Comparison of ENCODE assay signal across 9 mouse cellular contexts in genomic region chr8:10964511-10965099, GRCm38 (mm10). TPM values are rescaled to one million over a fixed set of nuclear protein-coding genes. Genes with fewer than 3 reads are reported as not detected.
A peak's percentile ranks its signal among the peaks of the same experiment; 100 is the strongest.
DNase-seq lines count a peak whose midpoint lies in the region; ATAC-seq and TF ChIP-seq lines count a peak whose summit lies in the region.
"Had no signal": no experiment of that assay in that cellular context is flagged by ENCODE, and none has a peak within 500 bp of the region (broad histone marks: within the 10 kb centered on the region; RNA-seq: fewer than 3 reads in every experiment).

No protein-coding gene starts in this region.

- WGBS in liver, embryonic 16.5 days (ENCODE audit: insufficient replicate concordance) = 33% methylated on average over 10 of the region's 10 CpGs

- peaks cover 11% of the 10 kb centered on the region for H3K27me3 ChIP-seq in liver, embryonic 16.5 days (ENCODE audit: control insufficient read depth, insufficient read depth, low read depth, low read length)

- peak; percentile 83 for ATAC-seq in common myeloid progenitor, adult 5-6 weeks (replicated peaks; ENCODE audit: low read depth, poor library complexity, severe bottlenecking)
- no peak for ATAC-seq in liver, embryonic 16.5 days (ENCODE audit: low read depth)

- DNase-seq in gastrocnemius, adult 2 months = peak; percentile 49
- DNase-seq in gastrocnemius, adult 18-20 months (ENCODE audit: low spot score) = no peak
- no peak for DNase-seq in layer of hippocampus, adult 2 months (ENCODE audit: low spot score in 2 of 2)
- no peak for DNase-seq in layer of hippocampus, adult 9-10 months (ENCODE audit: low spot score)
- DNase-seq in adrenal gland, postnatal 36 days = no peak
- no peak for DNase-seq in thymus, postnatal 0 days (ENCODE audit: low spot score)
- DNase-seq: lung, adult 2 months had no signal

- H3K4me1 ChIP-seq in liver, embryonic 16.5 days (ENCODE audit: control insufficient read depth, low read depth, low read length) = peaks cover 10% of the 10 kb centered on the region

- peak overlapping the region; percentile 12; the same call in 1 of the 2 replicates for H3K9ac ChIP-seq in liver, embryonic 16.5 days (ENCODE audit: low read depth, low read length)

- H3K27ac ChIP-seq in gastrocnemius, adult 2 months = peak overlapping the region; percentile 66
- H3K27ac ChIP-seq in layer of hippocampus, adult 2 months = peak overlapping the region; percentile 70
- peak overlapping the region; percentile 76 for H3K27ac ChIP-seq in liver, embryonic 16.5 days (ENCODE audit: low read length)

- H3K9me3 ChIP-seq in liver, embryonic 16.5 days (replicated peaks; ENCODE audit: control insufficient read depth, low read length) = no peaks in the 10 kb centered on the region

- no peak for TF ChIP-seq CTCF in gastrocnemius, adult 2 months (IDR thresholded peaks at IDR 0.05)
- no peak for TF ChIP-seq CTCF in layer of hippocampus, adult 2 months (conservative IDR thresholded peaks at IDR 0.05)

- peak overlapping the region; percentile 15; the same call in 1 of the 2 replicates for H3K4me2 ChIP-seq in liver, embryonic 16.5 days (ENCODE audit: low read depth, low read length)

- H3K36me3 ChIP-seq in liver, embryonic 16.5 days (ENCODE audit: control insufficient read depth, insufficient read depth) = no peaks in the 10 kb centered on the region

- intact Hi-C loops in gastrocnemius, adult 2 months (cut with DNase I) = loop anchor here (5.0 kb wide), 1 partner anchor 38 kb away; no protein-coding TSS in a partner anchor

- peak overlapping the region; percentile 24; the same call in 1 of the 2 replicates for H3K4me3 ChIP-seq in gastrocnemius, adult 2 months
- no peak overlapping the region for H3K4me3 ChIP-seq in layer of hippocampus, adult 2 months
- H3K4me3 ChIP-seq in liver, embryonic 16.5 days (ENCODE audit: low read depth, low read length) = no peak overlapping the region

RNA-seq across cellular contexts. Expression of gene Irs2, which starts 43.7 kb away (rescaled TPM):
- total RNA-seq in gastrocnemius, adult 2 months (2021) = 10 to 100 TPM; 28.2 to 44.8 TPM
- 10 to 100 TPM; 17.4 to 73.1 TPM for total RNA-seq in gastrocnemius, adult 18-20 months (2021)
- total RNA-seq in layer of hippocampus, adult 2 months (2021) = 10 to 100 TPM; 74.3 to 74.9 TPM
- total RNA-seq in common myeloid progenitor, adult 5-6 weeks (2017) = 3.1 and 4.0 TPM in 2 replicates
- 3.0 and 3.2 TPM in 2 replicates for polyA plus RNA-seq in liver, embryonic 16.5 days (2015; fragmentation: Nextera tagmentation; extraction: Ambion mirVana)
- 10 to 100 TPM; 47.4 to 60.1 TPM for total RNA-seq in adrenal gland, postnatal 36 days (2021)
- 4.5 TPM in 2 replicates for polyA plus RNA-seq in thymus, postnatal 0 days (2015; fragmentation: Nextera tagmentation; extraction: Ambion mirVana)
